Mouse (Mus musculus) liver, postnatal 0 days (tissue): ENCODE measurements around the gene Il23a.

Experiments used
- CTCF ChIP-seq: sonication (generic); IDR thresholded peaks from 2 replicates; pipeline ENCODE4 v1.5.1; 2016; ENCODE audit warnings: antibody characterized with exemption, low read depth
- EP300 ChIP-seq: IDR thresholded peaks from 2 replicates; pipeline ENCODE4 v1.6.1; 2016; ENCODE audit warnings: antibody characterized with exemption, low read depth, mild to moderate bottlenecking

GRCm38 (mm10) chr10:128263393-128264310, 34.9 kb downstream of the Il23a start:
- no peak for TF ChIP-seq CTCF
- TF ChIP-seq EP300: no peak
